Mouse (Mus musculus) forebrain, embryonic 11.5 days (tissue): Measurements from ENCODE around the gene Pgm2. TPM values are rescaled to one million over a fixed set of nuclear protein-coding genes. Genes with fewer than 3 reads are reported as not detected.

Source experiments
- ATAC-seq: fragments of 200-750 bp; cut with Nextera tagmentation; replicated peaks from 2 replicates; pipeline ENCODE4 v1.8.0; 2017; ENCODE audit warnings: moderate TSS enrichment; ENCODE audit not compliant: low FRiP score
- DNase-seq: peaks from one replicate; pipeline ENCODE4 v3.0.0-alpha.2; 2017; ENCODE audit warnings: low spot score
- H3K27ac ChIP-seq: fragments of 300-500 bp; sonication (generic); 2 replicates; pipeline ENCODE4 v1.5.1; 2014; ENCODE audit warnings: low read depth, low read length
- H3K27me3 ChIP-seq: fragments of 300-500 bp; sonication (generic); 2 replicates; pipeline ENCODE4 v1.6.1; 2014; ENCODE audit warnings: mild to moderate bottlenecking, low read length, mixed read lengths; ENCODE audit not compliant: control insufficient read depth, insufficient read depth
- H3K36me3 ChIP-seq: fragments of 300-500 bp; sonication (generic); 2 replicates; pipeline ENCODE4 v1.6.1; 2014; ENCODE audit warnings: mild to moderate bottlenecking, low read length, moderate library complexity, mixed read lengths; ENCODE audit not compliant: control insufficient read depth, insufficient read depth
- H3K4me1 ChIP-seq: fragments of 300-500 bp; sonication (generic); replicated peaks from 2 replicates; pipeline ENCODE4 v1.6.1; 2014; ENCODE audit warnings: low read length, mixed read lengths; ENCODE audit not compliant: control insufficient read depth, insufficient read depth
- H3K4me2 ChIP-seq: fragments of 300-500 bp; sonication (generic); 2 replicates; pipeline ENCODE4 v1.6.1; 2014; ENCODE audit warnings: low read depth, mild to moderate bottlenecking, low read length, moderate library complexity, mixed read lengths; ENCODE audit not compliant: severe bottlenecking
- H3K4me3 ChIP-seq: fragments of 300-500 bp; sonication (generic); 2 replicates; pipeline ENCODE4 v1.5.1; 2014; ENCODE audit warnings: low read depth, low read length
- H3K9ac ChIP-seq: fragments of 300-500 bp; sonication (generic); 2 replicates; pipeline ENCODE4 v1.6.1; 2014; ENCODE audit warnings: low read length
- H3K9me3 ChIP-seq: fragments of 300-500 bp; sonication (generic); 2 replicates; pipeline ENCODE4 v1.6.1; 2016; ENCODE audit warnings: low read length, mixed read lengths; ENCODE audit not compliant: control insufficient read depth
- WGBS: fragments of 180-500 bp; shearing (Covaris S2); extraction: QIAGEN DNeasy Blood & Tissue Kit; methylation state at CpG from one replicate; pipeline ENCODE4 v1.1.7; 2014; 5-methylcytosine and 5-hydroxymethylcytosine counted together
- polyA plus RNA-seq: library from polyadenylated mRNA; unstranded; fragments of >200 nt; fragmentation: Nextera tagmentation; extraction: Ambion mirVana; gene quantifications from 2 replicates; pipeline ENCODE4 v1.2.1, GENCODE M21; 2014

Gene Pgm2
- polyA plus RNA-seq, 1 experiment from 2014 or later: 29.7 TPM

GRCm38 (mm10) chr5:64079462-64079817 lies 13.3 kb upstream of the Pgm2 start:
- H3K36me3 ChIP-seq: no peaks in the 10 kb centered on the region
- no peaks in the 10 kb centered on the region for H3K4me1 ChIP-seq
- no peaks in the 10 kb centered on the region for H3K9me3 ChIP-seq
- H3K4me3 ChIP-seq: no peak overlapping the region
- no peak overlapping the region for H3K9ac ChIP-seq
- 89% methylated on average over 4 of the region's 4 CpGs for WGBS
- ATAC-seq (no peak), DNase-seq (no peak)
- no peak overlapping the region for H3K27ac ChIP-seq
- no peak overlapping the region for H3K4me2 ChIP-seq
- no peaks in the 10 kb centered on the region for H3K27me3 ChIP-seq

- Histone ChIP-seq H3K4me2 (no peak overlapping the region), H3K36me3 (no peaks in the 10 kb centered on the region), H3K4me3 (no peak overlapping the region), H3K27ac (no peak overlapping the region), H3K9me3 (no peaks in the 10 kb centered on the region), H3K4me1 (no peaks in the 10 kb centered on the region), H3K9ac (no peak overlapping the region), H3K27me3 (no peaks in the 10 kb centered on the region)
- 89% methylated on average over 15 of the region's 15 CpGs for WGBS
- ATAC-seq (no peak), DNase-seq (no peak)
These were observed 9.0 kb upstream of the Pgm2 start for GRCm38 (mm10) chr5:64083447-64084359.

GRCm38 (mm10) chr5:64085405-64085804 lies 7.3 kb upstream of the Pgm2 start:
- no peak overlapping the region for H3K4me2 ChIP-seq
- no peak overlapping the region for H3K27ac ChIP-seq
- no peaks in the 10 kb centered on the region for H3K9me3 ChIP-seq
- WGBS: 95% methylated on average over 9 of the region's 9 CpGs
- DNase-seq (no peak), ATAC-seq (no peak)
- H3K4me1 ChIP-seq: no peaks in the 10 kb centered on the region
- no peaks in the 10 kb centered on the region for H3K27me3 ChIP-seq
- H3K9ac ChIP-seq: no peak overlapping the region
- no peak overlapping the region for H3K4me3 ChIP-seq
- H3K36me3 ChIP-seq: no peaks in the 10 kb centered on the region

- H3K9me3 ChIP-seq: no peaks in the 10 kb centered on the region
- H3K27ac ChIP-seq: no peak overlapping the region
These were observed 4.0 kb upstream of the Pgm2 start for GRCm38 (mm10) chr5:64088740-64089139.

GRCm38 (mm10) chr5:64093349-64093871 lies 660 bp downstream of the Pgm2 start:
- DNase-seq (no peak), ATAC-seq (no peak; the same call in 1 of the 2 replicates)
- 1% methylated on average over 15 of the region's 15 CpGs for WGBS
- H3K4me3 ChIP-seq: peak overlapping the region; percentile 65
- H3K4me2 ChIP-seq: peak overlapping the region; percentile 82
- H3K9ac ChIP-seq: peak overlapping the region; percentile 77
- no peaks in the 10 kb centered on the region for H3K27me3 ChIP-seq
- no peak overlapping the region for H3K27ac ChIP-seq
- no peaks in the 10 kb centered on the region for H3K9me3 ChIP-seq
- no peaks in the 10 kb centered on the region for H3K36me3 ChIP-seq
- H3K4me1 ChIP-seq: peaks cover 5% of the 10 kb centered on the region; the same call in 1 of the 2 replicates

More at GRCm38 (mm10) chr5:64088740-64089139, 4.0 kb upstream of the Pgm2 start:
- H3K4me1 ChIP-seq: peaks cover 5% of the 10 kb centered on the region; the same call in 1 of the 2 replicates
- ATAC-seq (no peak), DNase-seq (no peak)
- no peak overlapping the region for H3K4me2 ChIP-seq
- H3K36me3 ChIP-seq: no peaks in the 10 kb centered on the region
- H3K27me3 ChIP-seq: no peaks in the 10 kb centered on the region
- H3K4me3 ChIP-seq: no peak overlapping the region
- WGBS: 86% methylated on average over 9 of the region's 9 CpGs
- H3K9ac ChIP-seq: no peak overlapping the region

GRCm38 (mm10) chr5:64095342-64095993 lies 2.7 kb downstream of the Pgm2 start:
- Histone ChIP-seq H3K27me3 (no peaks in the 10 kb centered on the region), H3K4me1 (peaks cover 5% of the 10 kb centered on the region; the same call in 1 of the 2 replicates), H3K27ac (no peak overlapping the region), H3K9me3 (no peaks in the 10 kb centered on the region), H3K36me3 (no peaks in the 10 kb centered on the region), H3K9ac (no peak overlapping the region), H3K4me2 (no peak overlapping the region), H3K4me3 (no peak overlapping the region)
- DNase-seq (no peak), ATAC-seq (no peak)
- WGBS: 76% methylated on average over 5 of the region's 5 CpGs

- Histone ChIP-seq H3K4me1 (no peaks in the 10 kb centered on the region), H3K4me3 (no peak overlapping the region), H3K9me3 (no peaks in the 10 kb centered on the region), H3K36me3 (no peaks in the 10 kb centered on the region; the same call in 1 of the 2 replicates), H3K9ac (no peak overlapping the region), H3K27ac (no peak overlapping the region), H3K27me3 (no peaks in the 10 kb centered on the region), H3K4me2 (no peak overlapping the region)
- DNase-seq (no peak), ATAC-seq (no peak)
- WGBS: 90% methylated on average over 9 of the region's 9 CpGs
These were observed 9.4 kb downstream of the Pgm2 start for GRCm38 (mm10) chr5:64101993-64102716.

GRCm38 (mm10) chr5:64102717-64103075 lies 9.9 kb downstream of the Pgm2 start:
- no peaks in the 10 kb centered on the region for H3K9me3 ChIP-seq
- ATAC-seq: no peak
- no peak overlapping the region for H3K27ac ChIP-seq
- H3K9ac ChIP-seq: no peak overlapping the region
- 82% methylated on average over 7 of the region's 7 CpGs for WGBS
- no peaks in the 10 kb centered on the region for H3K4me1 ChIP-seq
- no peak for DNase-seq
- no peaks in the 10 kb centered on the region; the same call in 1 of the 2 replicates for H3K36me3 ChIP-seq
- no peak overlapping the region for H3K4me3 ChIP-seq
- H3K4me2 ChIP-seq: no peak overlapping the region
- no peaks in the 10 kb centered on the region for H3K27me3 ChIP-seq
